7 mouse cellular contexts compared by ENCODE assay signal in genomic region chr4:120287290-120288111, GRCm38 (mm10). TPM values are rescaled to one million over a fixed set of nuclear protein-coding genes. Genes with fewer than 3 reads are reported as not detected.
DNase-seq lines count a peak whose midpoint lies in the region; ATAC-seq and TF ChIP-seq lines count a peak whose summit lies in the region.

Foxo6 (minus strand) TSS chr4:120287349.

- H3K9me3 ChIP-seq in embryonic facial prominence, embryonic 10.5 days = no peaks in the 10 kb centered on the region
- no peaks in the 10 kb centered on the region for H3K9me3 ChIP-seq in intestine, postnatal 0 days (ENCODE audit: control insufficient read depth)
- H3K9me3 ChIP-seq in midbrain, embryonic 13.5 days = no peaks in the 10 kb centered on the region

- H3K27me3 ChIP-seq in embryonic facial prominence, embryonic 10.5 days (replicated peaks; ENCODE audit: low read depth, poor library complexity, severe bottlenecking) = peaks cover 82% of the 10 kb centered on the region
- peaks cover 44% of the 10 kb centered on the region for H3K27me3 ChIP-seq in intestine, postnatal 0 days (replicated peaks; ENCODE audit: control insufficient read depth, insufficient read depth, low read length)
- peaks cover 46% of the 10 kb centered on the region for H3K27me3 ChIP-seq in midbrain, embryonic 13.5 days

- peak within 1 kb of the TSS; percentile 99 for H3K4me2 ChIP-seq in intestine, postnatal 0 days (replicated peaks; ENCODE audit: low read depth)
- peak within 1 kb of the TSS; percentile 98 for H3K4me2 ChIP-seq in midbrain, embryonic 13.5 days (replicated peaks)

- intact Hi-C loops in left cerebral cortex, postnatal 4 days (cut with DNase I) = loop anchor here (5.0 kb wide), 1 partner anchor 55 kb away; no protein-coding TSS in a partner anchor

- DNase-seq in adrenal gland, postnatal 10 days = peak; percentile 99
- peak; percentile 97 for DNase-seq in embryonic facial prominence, embryonic 10.5 days (ENCODE audit: low spot score)
- peak; percentile 47 for DNase-seq in gonadal fat pad, adult 2 months (ENCODE audit: low read depth)
- peak; percentile 88 for DNase-seq in left cerebral cortex, postnatal 4 days
- peak; percentile 69 for DNase-seq in spleen, adult 12 weeks (ENCODE audit: low spot score)

- peaks cover 60% of the 10 kb centered on the region for H3K4me1 ChIP-seq in embryonic facial prominence, embryonic 10.5 days
- H3K4me1 ChIP-seq in intestine, postnatal 0 days (replicated peaks; ENCODE audit: control insufficient read depth, insufficient read depth, low read length) = peaks cover 6% of the 10 kb centered on the region; the same call in 1 of the 2 replicates
- H3K4me1 ChIP-seq in midbrain, embryonic 13.5 days (replicated peaks) = peaks cover 56% of the 10 kb centered on the region

- H3K9ac ChIP-seq in intestine, postnatal 0 days (ENCODE audit: low read depth, low read length) = peak within 1 kb of the TSS; percentile 50
- H3K9ac ChIP-seq in midbrain, embryonic 13.5 days (replicated peaks) = peak within 1 kb of the TSS; percentile 90

- under 1% methylated on average over 98 of the region's 99 CpGs for WGBS in embryonic facial prominence, embryonic 10.5 days
- 0% methylated on average over 70 of the region's 99 CpGs for WGBS in intestine, postnatal 0 days
- WGBS in midbrain, embryonic 13.5 days = under 1% methylated on average over 87 of the region's 99 CpGs

- no peaks in the 10 kb centered on the region for H3K36me3 ChIP-seq in embryonic facial prominence, embryonic 10.5 days (replicated peaks)
- H3K36me3 ChIP-seq in intestine, postnatal 0 days (ENCODE audit: control insufficient read depth, insufficient read depth) = no peaks in the 10 kb centered on the region
- H3K36me3 ChIP-seq in midbrain, embryonic 13.5 days = no peaks in the 10 kb centered on the region

- peak within 1 kb of the TSS; percentile 65 for H3K27ac ChIP-seq in embryonic facial prominence, embryonic 10.5 days (replicated peaks)
- no peak within 1 kb of the TSS for H3K27ac ChIP-seq in intestine, postnatal 0 days (ENCODE audit: low read depth, low read length)
- peak within 1 kb of the TSS; percentile 80 for H3K27ac ChIP-seq in midbrain, embryonic 13.5 days

- peak within 1 kb of the TSS; percentile 70 for H3K4me3 ChIP-seq in embryonic facial prominence, embryonic 10.5 days
- peak within 1 kb of the TSS; percentile 60 for H3K4me3 ChIP-seq in intestine, postnatal 0 days (ENCODE audit: low read depth, low read length)
- H3K4me3 ChIP-seq in midbrain, embryonic 13.5 days (replicated peaks) = peak within 1 kb of the TSS; percentile 80

- peak; percentile 91 for ATAC-seq in intestine, postnatal 0 days
- ATAC-seq in midbrain, embryonic 13.5 days = peak; percentile 79

- peak; percentile 96 for TF ChIP-seq CTCF in intestine, postnatal 0 days (IDR thresholded peaks at IDR 0.05; ENCODE audit: low read depth)

RNA-seq across cellular contexts. Expression of gene Foxo6, which starts in this region (rescaled TPM):
- 1 to 10 TPM; 1.4 to 3.7 TPM for total RNA-seq in adrenal gland, postnatal 10 days (2021)
- 0.05 and 0.21 TPM in 2 replicates for polyA plus RNA-seq in embryonic facial prominence, embryonic 10.5 days (2016; fragmentation: Nextera tagmentation; extraction: Ambion mirVana)
- polyA plus RNA-seq in gonadal fat pad, adult 2 months (2012; rRNA removed) = 0.63 and 1.6 TPM in 2 replicates
- polyA plus RNA-seq in intestine, postnatal 0 days (2015; fragmentation: Nextera tagmentation; extraction: Ambion mirVana) = 0.17 and 0.20 TPM in 2 replicates
- total RNA-seq in left cerebral cortex, postnatal 4 days (2021) = 10 to 100 TPM; 45.7 to 46.8 TPM
- 0.69 and 0.77 TPM in 2 replicates for polyA plus RNA-seq in midbrain, embryonic 13.5 days (2015; fragmentation: Nextera tagmentation; extraction: Ambion mirVana)

Comparison
In these comparisons a context has a peak if more than half of its experiments do, and no peak if none do; other contexts are left out.
1. RNA of gene Foxo6 (total RNA-seq): 45.7 to 46.8 TPM in left cerebral cortex, postnatal 4 days; 1.4 to 3.7 TPM in adrenal gland, postnatal 10 days; every median in the first group is over 4 times any median in the second.
2. Peak in DNase-seq, H3K4me3 ChIP-seq and H3K27ac ChIP-seq in embryonic facial prominence, embryonic 10.5 days; RNA of the gene not detected or under 1 TPM.
3. Peak in ATAC-seq, H3K4me3 ChIP-seq, H3K9ac ChIP-seq and H3K4me2 ChIP-seq in intestine, postnatal 0 days; RNA of the gene not detected or under 1 TPM.
4. Peak in ATAC-seq, H3K4me3 ChIP-seq, H3K27ac ChIP-seq, H3K9ac ChIP-seq and H3K4me2 ChIP-seq in midbrain, embryonic 13.5 days; RNA of the gene not detected or under 1 TPM.
5. DNase-seq: peak in every context shown above with its lines; median percentile 99 in adrenal gland, postnatal 10 days; 97 in embryonic facial prominence, embryonic 10.5 days; 88 in left cerebral cortex, postnatal 4 days; 69 in spleen, adult 12 weeks; 47 in gonadal fat pad, adult 2 months.
6. Peak in every context shown above with its lines, with median percentiles within 50 percentile points of each other: H3K4me3 ChIP-seq.